Mouse (Mus musculus) megakaryocyte progenitor cell, adult 5-6 weeks (primary cell): ENCODE data around the gene Men1. TPM values are rescaled to one million over a fixed set of nuclear protein-coding genes. Genes with fewer than 3 reads are reported as not detected.
"Not testable (repeated sequence)": the region's sequence is repeated elsewhere in the genome, so short reads cannot be mapped to it uniquely, and the experiment has no call there.

ENCODE experiments used
- ATAC-seq: replicated peaks from 2 replicates; pipeline ENCODE4 v1.8.0; 2016; ENCODE audit warnings: mild to moderate bottlenecking, moderate TSS enrichment, inconsistent platforms; ENCODE audit not compliant: poor library complexity
- total RNA-seq, 2 experiments: library from RNA; stranded (forward) in 1 of 2; stranded (reverse) in 1 of 2; fragments of 157-497, 149-512 nt in 1 of 2; fragments of 200-1000 nt in 1 of 2; gene quantifications; 2 replicates each; pipeline versions ENCODE4 v1.2.3 to v1.2.4; 2015 to 2017

Gene Men1
- total RNA-seq (2015) (22.9 and 23.6 TPM in 2 replicates), total RNA-seq (2017) (27.2 and 27.9 TPM in 2 replicates)

GRCm38 (mm10) chr19:6334673-6335457 lies at the start of gene Men1:
TSS of gene Men1 (plus strand) at chr19:6334979.
- peak; percentile 90 for ATAC-seq

GRCm38 (mm10) chr19:6285226-6285625 lies 49.6 kb upstream of the Men1 start:
- no peak for ATAC-seq

- peak; percentile 39 for ATAC-seq
Observed at GRCm38 (mm10) chr19:6285632-6286433, 48.9 kb upstream of the Men1 start.

- ATAC-seq = no peak
Observed at GRCm38 (mm10) chr19:6286434-6287401, 48.1 kb upstream of the Men1 start.

- ATAC-seq = no peak
Observed at GRCm38 (mm10) chr19:6288236-6288894, 46.4 kb upstream of the Men1 start.

- no peak for ATAC-seq
Observed at GRCm38 (mm10) chr19:6289696-6290238, 45.0 kb upstream of the Men1 start.

- not testable (repeated sequence) for ATAC-seq
Observed at GRCm38 (mm10) chr19:6290720-6291116, 44.1 kb upstream of the Men1 start.

GRCm38 (mm10) chr19:6291117-6291781 lies 43.5 kb upstream of the Men1 start:
- no peak for ATAC-seq

- no peak for ATAC-seq
Observed at GRCm38 (mm10) chr19:6292262-6292661, 42.5 kb upstream of the Men1 start.

GRCm38 (mm10) chr19:6294301-6294700 lies 40.5 kb upstream of the Men1 start:
- no peak for ATAC-seq

- no peak for ATAC-seq
Observed at GRCm38 (mm10) chr19:6296551-6297210, 38.1 kb upstream of the Men1 start.

GRCm38 (mm10) chr19:6297641-6298040 lies 37.1 kb upstream of the Men1 start:
- peak; percentile 45 for ATAC-seq

GRCm38 (mm10) chr19:6299003-6299402 lies 35.8 kb upstream of the Men1 start:
- no peak for ATAC-seq

GRCm38 (mm10) chr19:6299450-6300267 lies 35.1 kb upstream of the Men1 start:
- 0 out of 2 replicates have a peak, but pooled peaks have one; percentile 13 for ATAC-seq

GRCm38 (mm10) chr19:6300402-6300841 lies 34.4 kb upstream of the Men1 start:
- ATAC-seq = peak; percentile 62

- ATAC-seq = peak; percentile 10; the same call in 1 of the 2 replicates
Observed at GRCm38 (mm10) chr19:6302114-6302513, 32.7 kb upstream of the Men1 start.

- ATAC-seq = peak; percentile 12; the same call in 1 of the 2 replicates
Observed at GRCm38 (mm10) chr19:6302522-6302921, 32.3 kb upstream of the Men1 start.

- ATAC-seq = no peak
Observed at GRCm38 (mm10) chr19:6303831-6304230, 30.9 kb upstream of the Men1 start.
